Comparison of ENCODE assay signal across 14 mouse cellular contexts in the genomic region with DNA sequence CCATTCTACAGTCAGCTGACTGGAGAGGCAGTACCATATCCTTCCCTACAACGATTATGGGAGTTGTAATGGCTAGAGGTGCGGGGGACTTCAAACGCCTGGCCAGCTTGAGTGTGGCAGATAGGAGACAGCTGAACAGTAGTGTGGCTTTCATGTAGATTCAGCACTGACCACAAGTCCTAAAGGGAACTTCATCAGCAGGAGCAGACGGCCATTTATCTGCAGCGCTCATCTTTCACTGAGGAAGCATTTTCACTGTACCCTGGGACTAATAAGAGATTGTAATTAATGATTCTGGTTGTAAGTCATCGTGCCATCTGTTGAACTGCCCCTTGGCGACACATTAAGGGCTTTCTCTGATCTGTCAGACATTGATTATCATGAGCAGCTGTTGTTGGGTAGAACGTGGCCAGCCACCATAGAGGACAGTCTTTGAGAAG. TPM values are rescaled to one million over a fixed set of nuclear protein-coding genes. Genes with fewer than 3 reads are reported as not detected.
DNase-seq lines count a peak whose midpoint lies in the region; ATAC-seq and TF ChIP-seq lines count a peak whose summit lies in the region.
"Had no signal": no experiment of that assay in that cellular context is flagged by ENCODE, and none has a peak within 500 bp of the region (broad histone marks: within the 10 kb centered on the region; RNA-seq: fewer than 3 reads in every experiment).

No protein-coding gene starts in this region.

- no peak overlapping the region for H3K27ac ChIP-seq in forebrain, embryonic 10.5 days
- no peak overlapping the region for H3K27ac ChIP-seq in forebrain, postnatal 0 days (ENCODE audit: low read depth, low read length)
- 0 out of 2 replicates have a peak overlapping the region, but pooled peaks have one; percentile 0 for H3K27ac ChIP-seq in hindbrain, embryonic 10.5 days
- peak overlapping the region; percentile 39; the same call in 1 of the 2 replicates for H3K27ac ChIP-seq in neural tube, embryonic 14.5 days (ENCODE audit: low read depth, low read length)
- H3K27ac ChIP-seq: heart, embryonic 10.5 days; limb, embryonic 12.5 days had no signal

- peak; percentile 12 for DNase-seq in forebrain, embryonic 10.5 days (ENCODE audit: extremely low spot score, low spot score)
- no peak for DNase-seq in forebrain, postnatal 0 days
- DNase-seq in lung, postnatal 10 days: peak; percentile 31
- DNase-seq in lung, adult 18-20 months: no peak
- DNase-seq in hindbrain, embryonic 10.5 days (ENCODE audit: low spot score): no peak
- DNase-seq in cerebellum, adult 11 months: no peak
- DNase-seq in thymus, postnatal 10 days (ENCODE audit: low spot score in 2 of 2): no peak
- DNase-seq: adrenal gland, postnatal 10 days; layer of hippocampus, adult 9-11 months; lung, postnatal 14 days; thymus, postnatal 14 days had no signal

- no peak overlapping the region for H3K9ac ChIP-seq in forebrain, postnatal 0 days
- H3K9ac ChIP-seq in neural tube, embryonic 14.5 days (replicated peaks; ENCODE audit: low read depth, low read length): no peak overlapping the region
- H3K9ac ChIP-seq: limb, embryonic 12.5 days had no signal

- 89% methylated on average over 8 of the region's 8 CpGs for WGBS in forebrain, embryonic 10.5 days
- WGBS in forebrain, postnatal 0 days: 63% methylated on average over 8 of the region's 8 CpGs
- 83% methylated on average over 8 of the region's 8 CpGs for WGBS in hindbrain, embryonic 10.5 days
- 35% methylated on average over 8 of the region's 8 CpGs for WGBS in neural tube, embryonic 14.5 days

- H3K4me1 ChIP-seq in forebrain, embryonic 10.5 days: no peaks in the 10 kb centered on the region
- H3K4me1 ChIP-seq in forebrain, postnatal 0 days (ENCODE audit: insufficient read depth): peaks cover 4% of the 10 kb centered on the region; the same call in 1 of the 2 replicates
- 0 out of 2 replicates have a peak, but pooled peaks cover 4% of the 10 kb centered on the region for H3K4me1 ChIP-seq in hindbrain, embryonic 10.5 days (replicated peaks)
- peaks cover 7% of the 10 kb centered on the region for H3K4me1 ChIP-seq in neural tube, embryonic 14.5 days (ENCODE audit: control insufficient read depth, insufficient read depth, low read length)
- H3K4me1 ChIP-seq: limb, embryonic 12.5 days had no signal

- no peak for ATAC-seq in forebrain, postnatal 0 days
- ATAC-seq in neural tube, embryonic 14.5 days (ENCODE audit: low read depth): peak; percentile 63; the same call in 1 of the 2 replicates

- no peak for TF ChIP-seq CTCF in forebrain, postnatal 0 days (IDR thresholded peaks at IDR 0.05; ENCODE audit: low read depth)

- no peaks in the 10 kb centered on the region for H3K27me3 ChIP-seq in forebrain, embryonic 10.5 days (ENCODE audit: poor library complexity, severe bottlenecking)
- H3K27me3 ChIP-seq in forebrain, postnatal 0 days (ENCODE audit: insufficient read depth, low read length): no peaks in the 10 kb centered on the region
- H3K27me3 ChIP-seq in hindbrain, embryonic 10.5 days (ENCODE audit: insufficient read depth, poor library complexity, severe bottlenecking): no peaks in the 10 kb centered on the region
- no peaks in the 10 kb centered on the region for H3K27me3 ChIP-seq in neural tube, embryonic 14.5 days (ENCODE audit: control insufficient read depth, insufficient read depth, low read length)
- H3K27me3 ChIP-seq: limb, embryonic 12.5 days had no signal

- no peak overlapping the region for H3K4me3 ChIP-seq in forebrain, embryonic 10.5 days
- H3K4me3 ChIP-seq in forebrain, postnatal 0 days (ENCODE audit: low read depth, low read length): no peak overlapping the region
- H3K4me3 ChIP-seq in hindbrain, embryonic 10.5 days: no peak overlapping the region
- H3K4me3 ChIP-seq in neural tube, embryonic 14.5 days (ENCODE audit: low read depth, low read length): no peak overlapping the region
- H3K4me3 ChIP-seq: heart, embryonic 10.5 days; limb, embryonic 12.5 days had no signal

- no peaks in the 10 kb centered on the region for H3K9me3 ChIP-seq in forebrain, embryonic 10.5 days
- H3K9me3 ChIP-seq in forebrain, postnatal 0 days (ENCODE audit: low read length): no peaks in the 10 kb centered on the region
- no peaks in the 10 kb centered on the region for H3K9me3 ChIP-seq in hindbrain, embryonic 10.5 days
- no peaks in the 10 kb centered on the region for H3K9me3 ChIP-seq in neural tube, embryonic 14.5 days (ENCODE audit: control insufficient read depth, low read length)
- H3K9me3 ChIP-seq: heart, embryonic 10.5 days; limb, embryonic 12.5 days had no signal

- H3K36me3 ChIP-seq in forebrain, embryonic 10.5 days (replicated peaks): peaks cover 97% of the 10 kb centered on the region
- peaks cover 44% of the 10 kb centered on the region for H3K36me3 ChIP-seq in forebrain, postnatal 0 days (ENCODE audit: insufficient read depth)
- peaks cover 98% of the 10 kb centered on the region for H3K36me3 ChIP-seq in hindbrain, embryonic 10.5 days
- peaks cover 12% of the 10 kb centered on the region for H3K36me3 ChIP-seq in neural tube, embryonic 14.5 days (ENCODE audit: control insufficient read depth, insufficient read depth, low read length)

- H3K4me2 ChIP-seq in forebrain, postnatal 0 days (ENCODE audit: low read depth): no peak overlapping the region
- H3K4me2 ChIP-seq in neural tube, embryonic 14.5 days (ENCODE audit: low read depth, low read length): no peak overlapping the region
- H3K4me2 ChIP-seq: limb, embryonic 12.5 days had no signal

RNA-seq across cellular contexts. Expression of gene Rprd1b, which starts 31.4 kb away (rescaled TPM):
- polyA plus RNA-seq in forebrain, embryonic 10.5 days (2016; fragmentation: Nextera tagmentation; extraction: Ambion mirVana): 58.1 and 59.3 TPM in 2 replicates
- 39.8 and 61.3 TPM in 2 replicates for total RNA-seq in forebrain, postnatal 0 days (2014; rRNA removed)
- polyA plus RNA-seq in forebrain, postnatal 0 days (2015; fragmentation: Nextera tagmentation; extraction: Ambion mirVana): 12.9 and 18.8 TPM in 2 replicates
- polyA plus RNA-seq in hindbrain, embryonic 10.5 days (2016; fragmentation: Nextera tagmentation; extraction: Ambion mirVana): 55.7 and 56.8 TPM in 2 replicates
- 34.4 and 38.6 TPM in 2 replicates for polyA plus RNA-seq in neural tube, embryonic 14.5 days (2014; fragmentation: Nextera tagmentation; extraction: Ambion mirVana)

RNA-seq across cellular contexts. Expression of gene Tti1, which starts 31.5 kb away (rescaled TPM):
- 44.4 and 44.7 TPM in 2 replicates for polyA plus RNA-seq in forebrain, embryonic 10.5 days (2016; fragmentation: Nextera tagmentation; extraction: Ambion mirVana)
- 17.3 and 19.9 TPM in 2 replicates for total RNA-seq in forebrain, postnatal 0 days (2014; rRNA removed)
- polyA plus RNA-seq in forebrain, postnatal 0 days (2015; fragmentation: Nextera tagmentation; extraction: Ambion mirVana): 6.6 and 8.1 TPM in 2 replicates
- 36.5 and 39.7 TPM in 2 replicates for polyA plus RNA-seq in hindbrain, embryonic 10.5 days (2016; fragmentation: Nextera tagmentation; extraction: Ambion mirVana)
- 13.8 and 16.9 TPM in 2 replicates for polyA plus RNA-seq in neural tube, embryonic 14.5 days (2014; fragmentation: Nextera tagmentation; extraction: Ambion mirVana)

Comparison
In these comparisons a context has a peak if more than half of its experiments do, and no peak if none do; other contexts are left out.
1. DNase-seq: peak in forebrain, embryonic 10.5 days (single experiment) and lung, postnatal 10 days (single experiment); none in forebrain, postnatal 0 days (single experiment), lung, adult 18-20 months (0 of 2), hindbrain, embryonic 10.5 days (single experiment), cerebellum, adult 11 months (single experiment) and thymus, postnatal 10 days (0 of 2).
2. H3K27ac ChIP-seq: peak in hindbrain, embryonic 10.5 days (single experiment) and neural tube, embryonic 14.5 days (single experiment); none in forebrain, embryonic 10.5 days (single experiment) and forebrain, postnatal 0 days (single experiment).